Mouse (Mus musculus) hindbrain, embryonic 15.5 days (tissue): ENCODE results near the gene Sphk2. TPM values are rescaled to one million over a fixed set of nuclear protein-coding genes. Genes with fewer than 3 reads are reported as not detected.
A peak's percentile ranks its signal among the peaks of the same experiment; 100 is the strongest.

Experiments used
- ATAC-seq: fragments of 200-750 bp; cut with Nextera tagmentation; 2 replicates; pipeline ENCODE4 v1.8.0; 2017; ENCODE audit warnings: low read depth, moderate number of reproducible peaks, moderate TSS enrichment; ENCODE audit not compliant: low FRiP score
- H3K27ac ChIP-seq: fragments of 300-500 bp; sonication (generic); replicated peaks from 2 replicates; pipeline ENCODE4 v1.5.1; 2015; ENCODE audit warnings: mild to moderate bottlenecking, inconsistent platforms
- H3K27me3 ChIP-seq: fragments of 300-500 bp; sonication (generic); 2 replicates; pipeline ENCODE4 v1.6.1; 2015; ENCODE audit warnings: control low read depth, inconsistent platforms
- H3K36me3 ChIP-seq: fragments of 300-500 bp; sonication (generic); 2 replicates; pipeline ENCODE4 v1.6.1; 2015; ENCODE audit warnings: control low read depth, inconsistent platforms
- H3K4me1 ChIP-seq: fragments of 300-500 bp; sonication (generic); replicated peaks from 2 replicates; pipeline ENCODE4 v1.6.1; 2015; ENCODE audit warnings: control low read depth, inconsistent platforms
- H3K4me2 ChIP-seq: fragments of 300-500 bp; sonication (generic); 2 replicates; pipeline ENCODE4 v1.6.1; 2015; ENCODE audit warnings: moderate library complexity, mild to moderate bottlenecking, inconsistent platforms
- H3K4me3 ChIP-seq: fragments of 300-500 bp; sonication (generic); 2 replicates; pipeline ENCODE4 v1.5.1; 2015; ENCODE audit warnings: mild to moderate bottlenecking, inconsistent platforms
- H3K9ac ChIP-seq: fragments of 300-500 bp; sonication (generic); 2 replicates; pipeline ENCODE4 v1.6.1; 2015; ENCODE audit warnings: inconsistent platforms
- H3K9me3 ChIP-seq: fragments of 300-500 bp; sonication (generic); 2 replicates; pipeline ENCODE4 v1.6.1; 2016; ENCODE audit warnings: control low read depth, inconsistent platforms
- WGBS: fragments of 180-500 bp; shearing (Covaris S2); methylation state at CpG from one replicate; pipeline ENCODE4 v1.1.7; 2015; 5-methylcytosine and 5-hydroxymethylcytosine counted together
- polyA plus RNA-seq: library from polyadenylated mRNA; unstranded; fragments of >200 nt; fragmentation: Nextera tagmentation; extraction: Ambion mirVana; gene quantifications from 2 replicates; pipeline ENCODE4 v1.2.1, GENCODE M21; 2015

The Sphk2 gene
- polyA plus RNA-seq, 1 experiment from 2014 or later: 26.9 TPM

DNA sequence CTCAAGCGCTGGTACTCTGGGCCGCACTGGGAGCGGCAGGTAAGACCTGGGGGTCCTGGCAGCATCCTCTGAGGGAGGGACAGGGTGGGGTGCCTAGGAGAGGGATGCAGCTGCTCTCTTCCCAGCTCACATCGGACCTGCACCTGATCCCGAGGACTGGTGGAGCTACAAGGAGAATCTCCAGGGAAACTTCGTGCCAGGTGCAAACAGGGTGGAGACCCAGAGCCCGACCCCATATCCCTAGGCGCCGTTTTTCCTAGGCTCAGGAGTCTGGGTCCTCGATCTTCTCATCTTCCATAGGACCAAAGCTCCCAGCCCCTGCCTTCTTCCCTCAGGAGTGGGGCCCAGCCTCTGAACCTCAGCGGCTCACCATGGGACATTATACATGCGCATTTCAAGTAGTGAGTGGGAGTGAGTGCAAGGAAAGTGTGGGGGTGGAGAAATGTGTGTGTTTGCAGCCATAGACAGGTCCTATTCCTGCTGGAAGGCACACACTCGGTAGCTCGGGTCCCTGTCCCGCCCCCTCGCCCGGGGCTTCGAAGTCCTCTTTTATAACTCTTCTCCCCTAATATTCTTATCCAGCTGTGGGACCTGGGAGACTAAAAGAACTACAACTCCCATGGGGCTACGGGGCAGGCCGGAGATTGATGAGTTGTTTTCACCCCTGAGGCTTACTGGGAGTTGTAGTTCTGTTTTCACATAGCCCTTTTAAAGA, 17.3 kb downstream of the Sphk2 start:
- Histone ChIP-seq H3K4me2 (peak overlapping the region; percentile 95), H3K36me3 (no peaks in the 10 kb centered on the region), H3K9ac (peak overlapping the region; percentile 74), H3K27ac (peak overlapping the region; percentile 88), H3K4me1 (peaks cover 52% of the 10 kb centered on the region), H3K27me3 (no peaks in the 10 kb centered on the region), H3K4me3 (peak overlapping the region; percentile 53), H3K9me3 (no peaks in the 10 kb centered on the region)
- WGBS: under 1% methylated on average over 19 of the region's 20 CpGs
- ATAC-seq: no peak

DNA sequence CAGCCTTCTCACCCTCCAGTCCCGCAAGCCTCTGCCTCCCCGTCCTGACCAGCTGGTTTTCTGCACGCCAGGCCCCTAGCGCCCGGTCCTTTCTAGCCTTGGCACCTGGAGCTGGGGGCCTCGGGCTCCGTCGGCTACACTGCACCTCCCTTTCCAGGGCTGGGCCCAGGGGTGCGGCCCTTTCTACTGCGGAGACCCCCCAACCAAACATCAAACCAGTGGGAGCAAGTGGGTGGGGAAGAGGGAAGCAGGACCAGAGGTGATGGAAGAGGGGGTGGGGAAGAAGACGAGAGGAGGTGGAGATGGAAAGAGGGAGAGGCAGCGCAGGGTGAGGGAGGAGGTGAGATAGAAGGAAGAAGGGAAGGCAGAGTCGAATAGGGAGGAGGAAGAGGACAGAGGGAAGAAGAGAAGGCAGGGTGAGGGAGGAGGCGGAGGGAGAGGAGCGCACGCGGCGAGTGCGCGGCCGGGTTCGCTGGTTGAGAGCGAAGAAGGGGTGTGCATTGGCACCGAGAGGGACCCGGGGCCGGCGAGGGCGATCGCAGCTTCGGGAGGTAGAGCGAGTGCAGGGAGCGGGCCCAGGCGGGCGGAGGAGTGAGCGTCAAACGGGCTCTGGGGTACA, 18.2 kb downstream of the Sphk2 start, which contains the start of gene Car11:
Car11 (plus strand) TSS at position 321 of the 619 bp plus-strand sequence.
- no peaks in the 10 kb centered on the region for H3K9me3 ChIP-seq
- no peaks in the 10 kb centered on the region for H3K27me3 ChIP-seq
- peaks cover 48% of the 10 kb centered on the region for H3K4me1 ChIP-seq
- peak within 1 kb of the TSS; percentile 95 for H3K4me2 ChIP-seq
- H3K9ac ChIP-seq: peak within 1 kb of the TSS; percentile 74
- WGBS: under 1% methylated on average over 33 of the region's 36 CpGs
- ATAC-seq: no peak
- no peaks in the 10 kb centered on the region for H3K36me3 ChIP-seq
- peak within 1 kb of the TSS; percentile 53 for H3K4me3 ChIP-seq
- peak within 1 kb of the TSS; percentile 88 for H3K27ac ChIP-seq

DNA sequence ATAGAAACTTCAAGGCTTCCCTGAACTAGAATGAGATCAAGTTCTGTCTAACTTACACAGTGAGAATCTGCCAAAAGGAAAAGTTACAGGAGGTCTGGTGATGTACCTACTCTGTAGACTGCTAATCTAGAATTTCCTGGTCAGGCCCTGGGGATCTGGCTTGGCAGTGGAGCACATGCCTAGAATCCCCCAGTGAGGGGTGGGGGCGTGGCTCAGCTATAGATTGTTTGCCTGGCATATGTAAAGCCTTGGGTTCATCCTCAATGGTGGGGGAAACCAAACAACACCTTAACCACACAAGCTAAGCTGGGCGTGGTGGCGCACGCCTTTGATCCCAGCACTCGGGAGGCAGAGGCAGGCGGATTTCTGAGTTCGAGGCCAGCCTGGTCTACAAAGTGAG, 19.9 kb downstream of the Sphk2 start:
- H3K27ac ChIP-seq: no peak overlapping the region
- no peak overlapping the region for H3K9ac ChIP-seq
- H3K27me3 ChIP-seq: no peaks in the 10 kb centered on the region
- no peak overlapping the region for H3K4me3 ChIP-seq
- peaks cover 32% of the 10 kb centered on the region for H3K4me1 ChIP-seq
- 80% methylated on average over 7 of the region's 7 CpGs for WGBS
- no peaks in the 10 kb centered on the region for H3K9me3 ChIP-seq
- H3K4me2 ChIP-seq: no peak overlapping the region
- H3K36me3 ChIP-seq: no peaks in the 10 kb centered on the region
- ATAC-seq: no peak

DNA sequence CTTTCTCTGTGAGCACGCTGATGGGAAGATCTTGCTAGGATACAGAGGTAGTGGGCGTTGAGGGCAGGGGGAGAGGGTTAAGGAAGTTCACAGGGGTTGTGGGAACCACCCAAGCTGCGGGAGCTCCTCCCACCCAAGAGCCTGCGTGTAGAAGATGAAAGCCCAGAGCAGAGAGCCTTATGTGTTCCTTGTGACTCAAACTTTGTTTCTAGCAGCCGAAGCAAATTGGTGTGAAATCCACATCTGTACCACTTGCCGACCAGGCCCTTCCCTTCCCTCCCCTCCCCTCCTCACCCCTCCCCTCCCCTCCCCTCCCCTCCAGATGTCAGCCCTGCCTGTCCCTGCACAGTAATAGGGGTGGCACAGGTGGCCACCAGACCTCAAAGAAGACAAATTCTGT, 22.7 kb downstream of the Sphk2 start:
- H3K27me3 ChIP-seq: no peaks in the 10 kb centered on the region
- ATAC-seq: no peak
- H3K4me1 ChIP-seq: peaks cover 10% of the 10 kb centered on the region
- no peaks in the 10 kb centered on the region for H3K9me3 ChIP-seq
- no peaks in the 10 kb centered on the region for H3K36me3 ChIP-seq
- whole genome bisulfite sequencing: 17% methylated on average over 6 of the region's 6 CpGs
- no peak overlapping the region for H3K27ac ChIP-seq
- no peak overlapping the region for H3K9ac ChIP-seq
- no peak overlapping the region for H3K4me3 ChIP-seq
- H3K4me2 ChIP-seq: no peak overlapping the region

DNA sequence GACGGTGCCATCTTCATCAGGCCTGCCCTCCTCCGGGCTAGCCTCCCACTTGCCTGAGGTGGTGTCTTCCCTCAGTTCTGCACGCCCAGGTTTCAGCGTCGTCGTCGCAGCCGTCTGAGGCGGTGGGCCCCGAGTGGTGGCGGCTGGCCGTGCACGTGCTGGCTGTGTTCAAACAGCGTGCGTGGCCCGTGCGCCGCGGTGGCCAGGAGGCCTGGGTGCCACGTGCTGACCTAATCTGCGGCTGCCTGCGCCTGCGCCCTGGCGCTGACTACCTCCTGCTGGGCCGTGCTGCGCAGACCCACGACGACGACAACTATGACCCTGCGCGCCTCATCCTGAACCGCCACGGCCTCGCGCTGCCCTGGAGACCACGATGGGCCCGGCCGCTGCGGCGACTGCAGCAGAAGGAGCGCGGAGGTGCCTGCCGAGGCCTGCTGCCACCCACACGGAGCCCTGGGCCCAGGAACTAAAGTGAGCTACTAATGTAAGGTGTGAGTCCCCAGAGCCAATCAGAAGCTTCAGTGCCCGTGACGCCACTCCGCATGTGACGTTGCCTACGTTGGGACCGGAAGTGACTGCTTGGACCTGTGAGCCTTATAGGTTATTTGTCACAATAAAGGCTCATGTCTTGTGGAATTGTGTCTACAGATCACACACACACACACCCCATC, 23.7 kb downstream of the Sphk2 start, which contains the start of gene Sec1:
Sec1 (minus strand) TSS at position 482 of the 671 bp plus-strand sequence.
- no peak for ATAC-seq
- H3K27me3 ChIP-seq: no peaks in the 10 kb centered on the region
- H3K4me3 ChIP-seq: no peak within 1 kb of the TSS
- peaks cover under 1% of the 10 kb centered on the region; the same call in 1 of the 2 replicates for H3K4me1 ChIP-seq
- no peak within 1 kb of the TSS for H3K4me2 ChIP-seq
- no peak within 1 kb of the TSS for H3K9ac ChIP-seq
- no peaks in the 10 kb centered on the region for H3K9me3 ChIP-seq
- no peaks in the 10 kb centered on the region for H3K36me3 ChIP-seq
- no peak within 1 kb of the TSS for H3K27ac ChIP-seq
- 89% methylated on average over 50 of the region's 50 CpGs for WGBS

DNA sequence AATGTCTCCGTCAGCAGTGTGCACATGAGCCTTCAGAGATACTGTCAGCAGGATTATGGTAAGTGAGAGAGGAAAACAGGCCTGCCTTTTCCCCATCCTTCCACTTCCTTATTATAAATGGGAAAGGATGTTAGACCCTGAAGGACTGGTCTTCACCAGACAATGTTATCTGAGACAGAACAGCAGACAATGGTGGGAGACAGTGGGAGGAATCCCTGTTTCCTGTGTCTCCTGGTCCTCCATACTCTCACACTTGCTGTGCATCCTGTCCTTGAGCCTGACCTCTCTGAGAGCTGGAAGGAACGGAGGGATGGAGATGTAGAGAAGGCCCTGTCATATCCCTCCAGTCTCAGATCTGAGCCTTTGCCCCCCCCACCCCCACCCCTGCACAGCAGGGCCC, 25.4 kb downstream of the Sphk2 start:
- Histone ChIP-seq H3K9ac (no peak overlapping the region), H3K4me3 (no peak overlapping the region), H3K27ac (no peak overlapping the region), H3K4me1 (no peaks in the 10 kb centered on the region), H3K27me3 (no peaks in the 10 kb centered on the region), H3K36me3 (no peaks in the 10 kb centered on the region), H3K4me2 (no peak overlapping the region), H3K9me3 (no peaks in the 10 kb centered on the region)
- WGBS: 83% methylated on average over 2 of the region's 2 CpGs
- ATAC-seq: no peak

DNA sequence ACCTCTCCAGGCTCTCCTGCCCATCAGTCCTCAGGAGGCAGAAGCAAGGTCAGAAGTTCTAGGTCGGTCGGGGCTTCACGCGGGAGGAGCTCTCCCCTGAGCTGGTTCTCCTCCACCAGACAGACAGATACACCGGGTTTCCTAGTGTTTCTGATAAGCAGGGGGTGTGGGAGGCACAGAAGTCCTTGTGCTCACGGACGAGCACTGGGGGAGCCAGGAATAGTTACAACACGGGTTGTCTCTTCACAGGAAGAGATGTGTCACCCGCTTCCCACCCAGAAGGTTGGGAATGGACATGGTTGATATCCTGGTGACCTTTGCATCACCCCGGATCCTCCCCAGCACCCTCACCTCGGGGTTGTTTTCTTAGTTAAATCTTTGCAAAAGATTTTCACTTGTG, 28.0 kb downstream of the Sphk2 start:
- Histone ChIP-seq H3K36me3 (no peaks in the 10 kb centered on the region), H3K27me3 (no peaks in the 10 kb centered on the region), H3K4me3 (no peak overlapping the region), H3K27ac (no peak overlapping the region), H3K4me1 (peaks cover 5% of the 10 kb centered on the region; the same call in 1 of the 2 replicates), H3K9me3 (no peaks in the 10 kb centered on the region), H3K4me2 (no peak overlapping the region), H3K9ac (no peak overlapping the region)
- ATAC-seq: no peak
- WGBS: 82% methylated on average over 11 of the region's 11 CpGs

DNA sequence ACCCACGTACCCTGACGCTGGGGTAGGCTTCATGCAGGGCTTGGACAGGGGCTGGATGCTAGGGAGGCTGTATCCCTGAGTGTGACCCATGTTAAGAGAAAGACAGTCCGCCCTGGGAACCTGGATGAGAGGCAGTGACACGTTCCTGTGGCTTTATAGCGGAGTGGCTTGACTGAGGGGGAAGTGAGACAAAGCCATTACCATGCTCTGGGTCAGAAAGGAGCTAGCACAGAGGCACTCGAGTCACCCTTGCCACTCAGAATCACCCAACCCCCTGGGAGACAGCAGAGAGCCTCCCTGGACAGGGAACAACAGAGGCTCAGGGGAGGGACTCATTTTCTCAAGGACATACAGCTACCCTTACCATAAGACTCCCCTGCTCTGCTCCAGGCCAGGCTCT, 28.7 kb downstream of the Sphk2 start:
- 67% methylated on average over 6 of the region's 6 CpGs for WGBS
- no peaks in the 10 kb centered on the region for H3K36me3 ChIP-seq
- no peak overlapping the region for H3K4me3 ChIP-seq
- H3K4me1 ChIP-seq: peaks cover 5% of the 10 kb centered on the region; the same call in 1 of the 2 replicates
- H3K4me2 ChIP-seq: no peak overlapping the region
- no peaks in the 10 kb centered on the region for H3K27me3 ChIP-seq
- H3K9me3 ChIP-seq: no peaks in the 10 kb centered on the region
- H3K27ac ChIP-seq: no peak overlapping the region
- no peak for ATAC-seq
- H3K9ac ChIP-seq: no peak overlapping the region

DNA sequence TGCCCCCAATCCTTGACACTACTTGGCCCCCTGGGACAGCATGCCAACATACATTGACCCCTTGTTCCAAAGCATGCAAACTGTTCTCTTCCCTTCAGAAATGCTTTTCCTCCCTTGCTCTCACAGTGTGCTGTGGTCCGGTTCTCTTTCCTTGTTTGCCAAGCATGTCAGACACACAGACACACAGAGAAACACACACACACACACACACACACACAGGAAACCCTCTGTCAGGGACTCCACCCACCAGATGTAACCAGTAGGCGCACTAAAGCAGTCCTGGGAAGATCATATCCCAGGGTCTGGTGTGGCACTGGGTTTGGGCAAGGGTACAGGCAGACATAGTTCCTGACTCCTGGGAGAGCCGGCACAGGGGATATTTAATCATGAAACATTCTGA, 31.0 kb downstream of the Sphk2 start:
- H3K4me2 ChIP-seq: no peak overlapping the region
- 67% methylated on average over 3 of the region's 3 CpGs for WGBS
- no peaks in the 10 kb centered on the region for H3K9me3 ChIP-seq
- H3K9ac ChIP-seq: no peak overlapping the region
- H3K27me3 ChIP-seq: no peaks in the 10 kb centered on the region
- no peak for ATAC-seq
- H3K36me3 ChIP-seq: no peaks in the 10 kb centered on the region
- H3K27ac ChIP-seq: no peak overlapping the region
- H3K4me1 ChIP-seq: peaks cover 8% of the 10 kb centered on the region; the same call in 1 of the 2 replicates
- no peak overlapping the region for H3K4me3 ChIP-seq

DNA sequence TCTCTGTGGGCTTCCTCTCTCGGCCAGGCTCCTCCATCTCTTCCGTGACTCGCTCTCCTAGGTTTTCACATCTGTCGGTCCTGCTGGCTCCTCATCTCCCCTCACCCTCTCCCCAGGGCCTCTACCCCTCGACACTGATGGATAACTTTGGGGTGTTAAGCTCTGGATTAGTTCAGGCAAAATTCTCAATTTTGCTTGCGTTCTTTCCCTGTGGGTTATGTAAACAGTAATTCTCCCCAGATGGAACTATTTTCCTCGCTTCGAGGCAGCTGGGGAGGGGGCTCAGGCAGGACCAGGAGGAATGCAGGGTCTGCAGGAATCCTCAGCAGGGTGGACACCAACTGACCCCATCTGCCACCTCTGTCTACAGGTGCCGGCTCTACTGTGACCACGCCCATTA, 32.0 kb downstream of the Sphk2 start:
- WGBS: 54% methylated on average over 10 of the region's 10 CpGs
- Histone ChIP-seq H3K4me1 (peaks cover 8% of the 10 kb centered on the region; the same call in 1 of the 2 replicates), H3K4me2 (no peak overlapping the region), H3K36me3 (no peaks in the 10 kb centered on the region), H3K27me3 (no peaks in the 10 kb centered on the region), H3K27ac (no peak overlapping the region), H3K4me3 (no peak overlapping the region), H3K9me3 (no peaks in the 10 kb centered on the region), H3K9ac (no peak overlapping the region)
- ATAC-seq: no peak

DNA sequence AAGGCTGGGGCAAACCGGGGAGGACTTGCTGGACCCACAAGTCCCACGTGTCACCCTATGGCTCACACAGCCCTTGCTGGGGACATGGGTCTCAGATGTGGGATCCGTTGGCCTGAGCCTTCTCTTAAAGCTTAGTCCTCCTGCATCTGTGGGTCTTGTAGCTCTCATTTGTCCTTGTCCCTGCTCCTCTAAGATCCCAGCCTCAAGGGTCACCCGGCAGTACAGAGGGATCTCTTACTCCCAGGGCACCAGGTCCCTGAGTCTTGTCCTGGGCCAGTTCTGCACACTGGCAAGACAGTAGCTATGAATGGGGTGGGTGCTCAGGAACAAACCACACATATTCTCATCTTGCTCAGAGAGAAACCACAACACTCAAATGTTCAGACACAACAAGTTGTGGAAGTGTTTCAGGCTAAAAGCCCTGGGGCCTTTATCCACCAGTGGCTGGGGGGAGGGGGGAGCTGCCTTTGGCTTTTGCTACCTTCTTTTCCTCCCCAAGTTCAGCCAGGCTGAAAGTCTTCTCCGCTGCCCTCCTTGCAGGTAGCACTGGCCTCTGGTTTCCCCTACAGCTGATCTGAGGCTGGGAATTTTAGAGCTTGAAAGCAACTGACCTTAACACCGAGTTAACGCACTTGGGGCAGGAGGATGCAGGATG, 34.3 kb downstream of the Sphk2 start, which contains the start of gene Ntn5:
Ntn5 (plus strand) TSS at position 627 of the 655 bp plus-strand sequence.
- no peak within 1 kb of the TSS for H3K27ac ChIP-seq
- no peaks in the 10 kb centered on the region for H3K9me3 ChIP-seq
- no peak within 1 kb of the TSS for H3K4me3 ChIP-seq
- H3K4me1 ChIP-seq: peaks cover 8% of the 10 kb centered on the region; the same call in 1 of the 2 replicates
- H3K9ac ChIP-seq: no peak within 1 kb of the TSS
- no peaks in the 10 kb centered on the region for H3K36me3 ChIP-seq
- H3K27me3 ChIP-seq: no peaks in the 10 kb centered on the region
- ATAC-seq: no peak
- 84% methylated on average over 7 of the region's 7 CpGs for WGBS
- no peak within 1 kb of the TSS for H3K4me2 ChIP-seq
